Mouse (Mus musculus): Measurements from ENCODE around the gene Gpt2. TPM values are rescaled to one million over a fixed set of nuclear protein-coding genes. Genes with fewer than 3 reads are reported as not detected.

The Gpt2 gene
- polyA plus RNA-seq, 1 experiment, result 29.1 TPM

DNA sequence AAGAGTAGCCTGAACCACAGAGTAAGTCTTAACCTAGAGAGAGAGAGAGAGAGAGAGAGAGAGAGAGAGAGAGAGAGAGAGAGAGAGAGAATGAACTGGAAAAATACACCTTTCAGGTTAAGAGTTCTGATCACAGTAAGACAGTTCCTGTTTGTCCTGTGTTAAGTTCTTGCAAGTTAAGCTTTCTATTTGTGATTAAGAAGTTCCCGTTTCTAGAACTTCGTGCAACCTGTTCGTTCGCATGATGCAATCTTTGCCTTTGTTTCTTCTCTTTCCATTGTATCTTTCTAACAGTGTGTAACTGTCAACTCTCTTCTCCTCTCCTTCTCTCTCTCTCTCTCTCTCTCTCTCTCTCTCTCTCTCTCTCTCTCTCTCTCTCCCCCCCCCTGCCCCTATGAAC, 78.1 kb downstream of the Gpt2 start:
- H3K4me3 ChIP-seq (ENCODE audit: low read depth, low read length), result no peak overlapping the region
- no peaks in the 10 kb centered on the region for H3K9me3 ChIP-seq (replicated peaks; ENCODE audit: control insufficient read depth, insufficient read depth, low read length, poor library complexity, severe bottlenecking)
- H3K27ac ChIP-seq (ENCODE audit: insufficient read depth, low read length), result no peak overlapping the region
- H3K27me3 ChIP-seq (ENCODE audit: control insufficient read depth, insufficient read depth, low read length, poor library complexity, severe bottlenecking), result no peaks in the 10 kb centered on the region; the same call in 1 of the 2 replicates
- no peak overlapping the region for H3K9ac ChIP-seq (ENCODE audit: low read depth, poor library complexity, severe bottlenecking)
- H3K36me3 ChIP-seq (ENCODE audit: control insufficient read depth, insufficient read depth, low read length, poor library complexity, severe bottlenecking), result no peaks in the 10 kb centered on the region
- no peaks in the 10 kb centered on the region for H3K4me1 ChIP-seq (ENCODE audit: control insufficient read depth, insufficient read depth, low read length)
- no peak for TF ChIP-seq CTCF (IDR thresholded peaks at IDR 0.05; ENCODE audit: low read depth, low read length)
- TF ChIP-seq POLR2A (IDR thresholded peaks at IDR 0.05; ENCODE audit: insufficient read depth, low read length), result no peak
- no peak for TF ChIP-seq EP300 (IDR thresholded peaks at IDR 0.05; ENCODE audit: insufficient read depth, low read depth, low read length)

DNA sequence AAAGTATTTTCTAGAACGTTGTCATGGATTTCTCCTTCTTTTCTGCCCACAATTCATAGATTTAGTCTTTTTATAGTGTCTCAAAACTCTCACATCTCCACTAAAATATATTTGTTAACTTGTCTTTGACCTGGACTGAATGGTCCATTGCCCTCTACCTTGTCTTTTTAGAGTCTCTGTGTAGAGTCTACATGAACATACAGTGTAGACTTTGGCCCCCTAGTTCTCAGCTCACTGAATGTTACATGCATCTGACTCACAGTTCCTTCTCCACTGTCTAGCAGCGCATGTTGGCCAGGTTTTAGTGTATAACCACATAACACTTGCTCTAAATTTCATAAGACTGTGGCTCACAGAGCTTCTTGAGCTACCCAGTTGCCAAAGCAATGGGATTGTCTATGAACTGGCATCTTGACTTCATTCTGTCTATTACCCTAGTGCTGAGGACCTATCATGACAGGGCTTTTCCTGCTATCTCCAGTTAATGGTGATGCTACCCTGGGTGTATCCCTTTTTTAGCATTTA, 81.7 kb downstream of the Gpt2 start:
- H3K36me3 ChIP-seq (ENCODE audit: control insufficient read depth, insufficient read depth, low read length, poor library complexity, severe bottlenecking), result no peaks in the 10 kb centered on the region
- H3K27me3 ChIP-seq (ENCODE audit: control insufficient read depth, insufficient read depth, low read length, poor library complexity, severe bottlenecking), result no peaks in the 10 kb centered on the region; the same call in 1 of the 2 replicates
- TF ChIP-seq POLR2A (IDR thresholded peaks at IDR 0.05; ENCODE audit: insufficient read depth, low read length), result no peak
- TF ChIP-seq CTCF (IDR thresholded peaks at IDR 0.05; ENCODE audit: low read depth, low read length), result no peak
- TF ChIP-seq EP300 (IDR thresholded peaks at IDR 0.05; ENCODE audit: insufficient read depth, low read depth, low read length), result no peak

More for the DNA sequence above, 81.7 kb downstream of the Gpt2 start:
- Histone ChIP-seq H3K9ac (ENCODE audit: low read depth, poor library complexity, severe bottlenecking) (no peak overlapping the region), H3K4me3 (ENCODE audit: low read depth, low read length) (no peak overlapping the region), H3K4me1 (ENCODE audit: control insufficient read depth, insufficient read depth, low read length) (no peaks in the 10 kb centered on the region), H3K27ac (ENCODE audit: insufficient read depth, low read length) (no peak overlapping the region), H3K9me3 (replicated peaks; ENCODE audit: control insufficient read depth, insufficient read depth, low read length, poor library complexity, severe bottlenecking) (no peaks in the 10 kb centered on the region)

Other genes starting within 250 kb of the Gpt2 start
- 123 and 125 TPM in 2 replicates for gene Orc6, start 192.9 kb upstream of the Gpt2 start, polyA plus RNA-seq (2011; ENCODE audit: insufficient read depth, insufficient read length, low read depth, missing spikeins)
- 132 and 146 TPM in 2 replicates for gene Vps35, start 192.8 kb upstream of the Gpt2 start, polyA plus RNA-seq (2011; ENCODE audit: insufficient read depth, insufficient read length, low read depth, missing spikeins)
- 0.58 TPM in 1 of 2 replicates, not detected in the other for gene Mylk3, start 106.2 kb upstream of the Gpt2 start, polyA plus RNA-seq (2011; ENCODE audit: insufficient read depth, insufficient read length, low read depth, missing spikeins)
- gene 4921524J17Rik, start 59.7 kb upstream of the Gpt2 start, polyA plus RNA-seq (2011; ENCODE audit: insufficient read depth, insufficient read length, low read depth, missing spikeins), result 56.8 and 57.7 TPM in 2 replicates
- gene Dnaja2, start 62.8 kb downstream of the Gpt2 start, polyA plus RNA-seq (2011; ENCODE audit: insufficient read depth, insufficient read length, low read depth, missing spikeins), result 221 and 234 TPM in 2 replicates
- gene Neto2, start 208.3 kb downstream of the Gpt2 start, polyA plus RNA-seq (2011; ENCODE audit: insufficient read depth, insufficient read length, low read depth, missing spikeins), result 2.1 and 2.6 TPM in 2 replicates